Mouse (Mus musculus) ovary, adult 18-20 months (tissue): ENCODE results near the gene Ctc1.

ENCODE experiments used
- DNase-seq: peaks from one replicate; pipeline ENCODE4 v3.0.0; 2022; ENCODE audit warnings: low spot score, mixed read lengths

The Ctc1 gene

GRCm38 (mm10) chr11:69070590-69071222, 55.0 kb downstream of the Ctc1 start, which contains the start of gene Tmem107:
Gene Tmem107 (plus strand): TSS chr11:69070806.
- peak; percentile 91 for DNase-seq

GRCm38 (mm10) chr11:69071262-69071661, 55.6 kb downstream of the Ctc1 start:
- DNase-seq = no peak

GRCm38 (mm10) chr11:69072234-69072633, 56.5 kb downstream of the Ctc1 start:
- no peak for DNase-seq

GRCm38 (mm10) chr11:69072666-69073064, 57.0 kb downstream of the Ctc1 start:
- no peak for DNase-seq

DNA sequence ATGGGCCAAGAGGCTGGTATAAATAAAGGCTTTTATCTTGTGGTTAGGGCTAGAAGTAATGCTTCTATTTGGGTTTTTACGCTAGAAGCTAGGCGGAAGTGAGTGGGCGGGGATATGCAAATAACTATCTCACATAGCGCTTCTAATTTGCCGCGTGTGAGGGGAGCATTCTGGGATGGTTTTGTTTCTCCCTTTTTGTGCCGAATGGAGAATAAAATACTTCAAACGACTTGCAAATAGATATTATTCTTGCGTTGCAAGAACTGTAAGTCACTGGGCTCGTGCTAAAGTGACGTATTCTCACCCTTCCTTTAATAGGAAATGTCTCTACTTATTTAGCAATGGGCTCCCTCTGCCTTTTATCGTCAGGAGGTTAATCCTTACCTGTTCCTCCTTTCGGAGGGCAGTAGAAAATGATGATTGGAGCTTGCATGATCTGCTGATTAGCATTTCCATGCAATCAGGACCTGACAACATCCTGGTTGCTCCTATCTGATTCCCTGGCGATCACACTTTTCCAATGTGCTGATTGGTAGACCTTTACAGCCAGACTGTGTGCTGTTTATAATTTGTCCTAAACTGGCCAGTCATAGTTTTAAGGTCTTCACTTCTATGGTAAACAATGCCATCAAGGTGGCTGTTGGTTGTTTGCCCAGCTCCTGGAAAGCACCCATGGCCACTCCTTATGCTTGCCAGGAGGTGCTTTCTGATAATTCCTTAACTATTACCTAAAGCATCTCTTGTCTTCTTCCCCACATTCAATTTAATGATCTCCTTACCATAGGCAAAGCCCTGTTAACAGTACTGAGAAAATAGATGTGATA, 57.6 kb downstream of the Ctc1 start:
- peak; percentile 75 for DNase-seq

- DNase-seq = no peak
These were observed 58.5 kb downstream of the Ctc1 start for GRCm38 (mm10) chr11:69073951-69074775.

DNA sequence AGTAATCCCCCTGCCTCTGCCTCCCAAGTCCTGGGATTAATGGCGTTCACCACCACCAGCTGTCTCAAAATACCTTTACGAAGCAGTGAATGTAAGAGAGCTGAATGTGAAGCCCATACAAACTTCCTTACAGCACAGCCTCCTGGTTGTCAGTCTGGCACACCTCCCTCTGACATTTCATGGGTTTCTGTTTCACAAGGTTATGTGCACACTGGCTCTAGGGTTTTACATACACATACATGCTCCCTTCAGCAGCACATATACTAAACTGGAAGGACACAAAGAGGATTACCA, 59.0 kb downstream of the Ctc1 start:
- DNase-seq = no peak

DNA sequence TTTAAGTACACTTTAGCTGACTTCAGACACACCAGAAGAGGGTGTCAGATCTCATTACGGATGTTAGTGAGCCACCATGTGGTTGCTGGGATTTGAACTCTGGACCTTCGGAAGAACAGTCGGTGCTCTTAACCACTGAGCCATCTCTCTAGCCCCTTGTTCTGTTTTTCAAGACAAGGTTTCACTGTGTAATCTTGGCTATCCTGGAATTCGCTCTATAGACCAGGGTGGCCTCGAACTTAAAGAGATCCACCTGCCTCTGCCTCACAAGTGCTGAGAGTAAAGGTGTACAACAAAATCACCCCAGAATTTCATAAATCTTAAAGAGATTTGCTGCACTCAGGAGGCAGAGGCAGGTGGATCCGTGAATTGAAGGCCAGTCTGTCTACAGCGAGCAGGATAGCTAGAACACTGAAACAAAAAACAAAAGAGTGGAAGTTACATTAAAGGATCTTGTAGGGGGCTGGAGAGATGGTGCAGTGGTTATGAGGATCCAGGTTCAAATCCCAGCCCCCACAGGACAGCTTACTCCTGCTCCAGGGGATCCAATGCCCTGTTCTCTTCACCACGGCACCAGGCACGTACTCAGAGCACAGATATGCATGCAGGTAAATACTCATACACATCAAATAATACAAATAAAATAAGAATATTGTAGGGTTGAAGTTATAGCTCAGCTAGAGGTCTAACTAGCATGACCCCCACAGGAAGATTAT, 60.2 kb downstream of the Ctc1 start:
- no peak for DNase-seq

DNA sequence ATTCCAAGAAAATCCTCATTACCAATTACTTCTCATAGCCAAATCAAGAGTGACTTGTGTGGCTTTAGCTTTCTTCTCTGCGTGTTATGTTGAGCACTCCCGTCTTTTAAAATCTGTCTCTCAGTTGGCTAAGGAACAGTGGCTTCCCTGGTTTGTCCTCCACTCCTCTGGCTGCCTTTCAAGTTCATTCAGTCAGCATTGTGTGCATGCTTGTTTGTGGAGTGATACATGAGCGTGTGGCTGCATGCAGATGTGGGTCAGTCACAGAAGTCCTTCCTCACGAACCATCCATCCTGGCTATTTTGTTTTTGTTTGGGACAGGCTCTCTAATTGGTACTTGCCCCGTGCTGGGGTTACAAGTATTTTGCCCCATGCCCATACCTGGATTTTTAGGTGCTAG, 60.9 kb downstream of the Ctc1 start:
- no peak for DNase-seq

GRCm38 (mm10) chr11:69077316-69077715, 61.6 kb downstream of the Ctc1 start:
- DNase-seq = no peak

GRCm38 (mm10) chr11:69078041-69078440, 62.3 kb downstream of the Ctc1 start:
- DNase-seq = no peak

- no peak for DNase-seq
These were observed 63.2 kb downstream of the Ctc1 start for GRCm38 (mm10) chr11:69078805-69079438.

DNA sequence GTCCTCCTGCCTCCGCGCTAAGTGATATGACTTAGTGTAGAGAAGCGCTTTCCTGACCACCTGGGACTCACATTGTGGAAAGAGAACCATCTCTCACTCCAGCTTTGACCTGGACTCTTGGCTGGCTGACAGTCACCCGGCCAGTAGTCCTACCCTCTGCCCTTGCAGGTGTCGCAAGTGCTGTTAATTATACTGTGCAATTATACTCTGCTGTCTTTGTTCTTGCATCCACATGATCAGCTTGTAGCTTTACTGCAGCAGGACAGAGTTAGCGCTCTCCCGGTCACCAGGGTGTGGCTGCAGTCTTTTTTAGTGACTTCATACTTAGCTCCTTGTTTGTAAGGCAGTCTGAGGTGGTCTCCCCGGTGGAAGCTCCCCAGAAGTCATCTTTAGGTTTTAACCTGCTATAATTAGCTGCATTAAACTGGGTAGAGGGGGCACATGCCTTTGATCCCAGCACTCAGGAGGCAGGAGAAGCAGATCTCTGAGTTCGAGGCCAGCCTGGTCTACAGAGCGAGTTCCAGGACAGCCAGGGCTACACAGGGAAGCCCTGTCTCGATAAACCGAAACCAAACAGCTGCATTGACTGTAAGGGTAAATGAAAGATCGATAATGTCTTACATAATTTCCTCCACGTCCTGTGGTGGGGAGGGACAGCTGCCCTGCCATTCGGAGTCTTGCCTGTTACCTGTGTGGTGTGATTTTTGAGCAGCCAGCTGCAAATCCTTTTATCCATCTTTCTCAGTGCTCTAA, 64.6 kb downstream of the Ctc1 start:
- DNase-seq = no peak

GRCm38 (mm10) chr11:69080855-69081222, 65.1 kb downstream of the Ctc1 start:
- DNase-seq = no peak

DNA sequence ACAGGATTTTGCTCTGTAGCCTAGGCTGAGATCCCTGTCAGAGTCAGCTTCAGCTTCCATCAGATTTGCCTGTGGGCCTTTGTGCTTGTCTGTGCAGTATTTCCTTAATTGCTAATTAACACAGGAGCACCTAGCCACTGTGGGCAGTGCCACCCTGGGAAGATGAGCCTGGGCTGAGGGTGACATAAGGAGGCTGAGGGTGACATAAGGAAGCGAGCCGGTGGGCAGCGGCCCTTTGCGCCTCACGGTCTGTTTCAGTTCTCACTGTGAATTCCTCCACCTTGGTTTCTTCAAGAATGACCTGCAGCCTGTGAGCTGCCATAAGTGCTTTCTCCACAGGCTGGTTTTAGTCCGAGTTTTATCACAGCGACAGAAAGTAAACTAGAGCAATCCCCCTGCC, 65.9 kb downstream of the Ctc1 start:
- DNase-seq = no peak

- DNase-seq = no peak
These were observed 69.9 kb downstream of the Ctc1 start for GRCm38 (mm10) chr11:69085608-69086007.
